Mouse (Mus musculus): ENCODE measurements at regions not wholly inside any gene's neighbourhood (a gene's known extent, or its start where the extent isn't known, plus 50 kb on each side); places are given as distances from the start of the nearest gene placed in this dataset.

GRCm38 (mm10) chr6:49555069-49555468 lies 159.7 kb downstream of the Stk31 start:
- Histone ChIP-seq H3K4me1 (replicated peaks; ENCODE audit: control insufficient read depth in 2 of 2, insufficient read depth in 2 of 2, low read length in 1 of 2) (no peaks in the 10 kb centered on the region), H3K27ac (no peak overlapping the region), H3K9ac (replicated peaks) (no peak overlapping the region), H3K4me3 (ENCODE audit: insufficient read depth in 1 of 2, low read depth in 2 of 2, low read length in 2 of 2) (no peak overlapping the region), H3K27me3 (ENCODE audit: control insufficient read depth, insufficient read depth, low read length) (no peaks in the 10 kb centered on the region), H3K9me3 (ENCODE audit: control insufficient read depth, low read length) (no peaks in the 10 kb centered on the region), H3K4me2 (ENCODE audit: low read depth) (no peak overlapping the region), H3K36me3 (replicated peaks; ENCODE audit: control insufficient read depth, insufficient read depth, low read depth) (no peaks in the 10 kb centered on the region)
- TF ChIP-seq EP300 (IDR thresholded peaks at IDR 0.05; ENCODE audit: low read depth) (no peak), CTCF (IDR thresholded peaks at IDR 0.05; ENCODE audit: low read depth) (no peak)
- ATAC-seq (ENCODE audit: insufficient read depth) = no peak
- DNase-seq (ENCODE audit: low read depth in 3 of 3, low spot score in 3 of 3) = no peak
- 62% methylated on average over 10 of the region's 10 CpGs for WGBS (ENCODE audit: insufficient replicate concordance)

GRCm38 (mm10) chr6:49558508-49558907 lies 163.1 kb downstream of the Stk31 start:
- WGBS (ENCODE audit: insufficient replicate concordance) = 61% methylated on average over 1 of the region's 1 CpGs
- ATAC-seq (ENCODE audit: insufficient read depth) = no peak
- no peaks in the 10 kb centered on the region for H3K36me3 ChIP-seq (replicated peaks; ENCODE audit: control insufficient read depth, insufficient read depth, low read depth)
- TF ChIP-seq EP300 (IDR thresholded peaks at IDR 0.05; ENCODE audit: low read depth) = no peak
- no peak for TF ChIP-seq CTCF (IDR thresholded peaks at IDR 0.05; ENCODE audit: low read depth)
- no peak overlapping the region for H3K4me3 ChIP-seq (ENCODE audit: insufficient read depth in 1 of 2, low read depth in 2 of 2, low read length in 2 of 2)
- H3K27ac ChIP-seq = no peak overlapping the region
- no peak overlapping the region for H3K9ac ChIP-seq (replicated peaks)
- H3K4me2 ChIP-seq (ENCODE audit: low read depth) = no peak overlapping the region
- H3K9me3 ChIP-seq (ENCODE audit: control insufficient read depth, low read length) = no peaks in the 10 kb centered on the region
- no peak for DNase-seq (ENCODE audit: low read depth in 3 of 3, low spot score in 3 of 3)
- no peaks in the 10 kb centered on the region for H3K27me3 ChIP-seq (ENCODE audit: control insufficient read depth, insufficient read depth, low read length)
- H3K4me1 ChIP-seq (replicated peaks; ENCODE audit: control insufficient read depth in 2 of 2, insufficient read depth in 2 of 2, low read length in 1 of 2) = no peaks in the 10 kb centered on the region

- H3K27ac ChIP-seq = no peak overlapping the region
- no peak overlapping the region for H3K4me2 ChIP-seq (ENCODE audit: low read depth)
- no peaks in the 10 kb centered on the region for H3K4me1 ChIP-seq (replicated peaks; ENCODE audit: control insufficient read depth in 2 of 2, insufficient read depth in 2 of 2, low read length in 1 of 2)
- no peak for DNase-seq (ENCODE audit: low read depth in 3 of 3, low spot score in 3 of 3)
- no peaks in the 10 kb centered on the region for H3K36me3 ChIP-seq (replicated peaks; ENCODE audit: control insufficient read depth, insufficient read depth, low read depth)
- ATAC-seq (ENCODE audit: insufficient read depth) = no peak
- no peak overlapping the region for H3K4me3 ChIP-seq (ENCODE audit: insufficient read depth in 1 of 2, low read depth in 2 of 2, low read length in 2 of 2)
- 74% methylated on average over 11 of the region's 11 CpGs for WGBS (ENCODE audit: insufficient replicate concordance)
- H3K9ac ChIP-seq (replicated peaks) = no peak overlapping the region
- H3K27me3 ChIP-seq (ENCODE audit: control insufficient read depth, insufficient read depth, low read length) = no peaks in the 10 kb centered on the region
- no peaks in the 10 kb centered on the region for H3K9me3 ChIP-seq (ENCODE audit: control insufficient read depth, low read length)
- TF ChIP-seq CTCF (IDR thresholded peaks at IDR 0.05; ENCODE audit: low read depth) = no peak
- no peak for TF ChIP-seq EP300 (IDR thresholded peaks at IDR 0.05; ENCODE audit: low read depth)
Observed at GRCm38 (mm10) chr6:49559112-49559511, 163.7 kb downstream of the Stk31 start.

- DNase-seq (ENCODE audit: low read depth in 3 of 3, low spot score in 3 of 3) = no peak
- Histone ChIP-seq H3K4me3 (ENCODE audit: insufficient read depth in 1 of 2, low read depth in 2 of 2, low read length in 2 of 2) (no peak overlapping the region), H3K4me1 (replicated peaks; ENCODE audit: control insufficient read depth in 2 of 2, insufficient read depth in 2 of 2, low read length in 1 of 2) (no peaks in the 10 kb centered on the region), H3K27ac (no peak overlapping the region), H3K36me3 (replicated peaks; ENCODE audit: control insufficient read depth, insufficient read depth, low read depth) (no peaks in the 10 kb centered on the region), H3K9me3 (ENCODE audit: control insufficient read depth, low read length) (no peaks in the 10 kb centered on the region), H3K27me3 (ENCODE audit: control insufficient read depth, insufficient read depth, low read length) (no peaks in the 10 kb centered on the region), H3K4me2 (ENCODE audit: low read depth) (no peak overlapping the region), H3K9ac (replicated peaks) (no peak overlapping the region)
- 21% methylated on average over 6 of the region's 6 CpGs for WGBS (ENCODE audit: insufficient replicate concordance)
- TF ChIP-seq CTCF (IDR thresholded peaks at IDR 0.05; ENCODE audit: low read depth) = no peak
- TF ChIP-seq EP300 (IDR thresholded peaks at IDR 0.05; ENCODE audit: low read depth) = no peak
- no peak for ATAC-seq (ENCODE audit: insufficient read depth)
Observed at GRCm38 (mm10) chr6:49578340-49578739, 182.9 kb downstream of the Stk31 start.

GRCm38 (mm10) chr6:49579691-49580090 lies 184.3 kb downstream of the Stk31 start:
- Histone ChIP-seq H3K27me3 (ENCODE audit: control insufficient read depth, insufficient read depth, low read length) (no peaks in the 10 kb centered on the region), H3K4me2 (ENCODE audit: low read depth) (no peak overlapping the region), H3K9ac (replicated peaks) (no peak overlapping the region), H3K27ac (no peak overlapping the region), H3K4me1 (replicated peaks; ENCODE audit: control insufficient read depth in 2 of 2, insufficient read depth in 2 of 2, low read length in 1 of 2) (no peaks in the 10 kb centered on the region), H3K36me3 (replicated peaks; ENCODE audit: control insufficient read depth, insufficient read depth, low read depth) (no peaks in the 10 kb centered on the region), H3K4me3 (ENCODE audit: insufficient read depth in 1 of 2, low read depth in 2 of 2, low read length in 2 of 2) (no peak overlapping the region), H3K9me3 (ENCODE audit: control insufficient read depth, low read length) (no peaks in the 10 kb centered on the region)
- no peak for ATAC-seq (ENCODE audit: insufficient read depth)
- no peak for DNase-seq (ENCODE audit: low read depth in 3 of 3, low spot score in 3 of 3)
- TF ChIP-seq CTCF (IDR thresholded peaks at IDR 0.05; ENCODE audit: low read depth) (no peak), EP300 (IDR thresholded peaks at IDR 0.05; ENCODE audit: low read depth) (no peak)
- WGBS (ENCODE audit: insufficient replicate concordance) = 48% methylated on average over 4 of the region's 4 CpGs

Measured in liver, embryonic 14.5 days (tissue).